Mouse (Mus musculus): ENCODE results near the gene Hmgn3. TPM values are rescaled to one million over a fixed set of nuclear protein-coding genes. Genes with fewer than 3 reads are reported as not detected.

Hmgn3 gene
- polyA plus RNA-seq (2012; fragmentation: generic; extraction: Trizol), result 30.5 TPM

DNA sequence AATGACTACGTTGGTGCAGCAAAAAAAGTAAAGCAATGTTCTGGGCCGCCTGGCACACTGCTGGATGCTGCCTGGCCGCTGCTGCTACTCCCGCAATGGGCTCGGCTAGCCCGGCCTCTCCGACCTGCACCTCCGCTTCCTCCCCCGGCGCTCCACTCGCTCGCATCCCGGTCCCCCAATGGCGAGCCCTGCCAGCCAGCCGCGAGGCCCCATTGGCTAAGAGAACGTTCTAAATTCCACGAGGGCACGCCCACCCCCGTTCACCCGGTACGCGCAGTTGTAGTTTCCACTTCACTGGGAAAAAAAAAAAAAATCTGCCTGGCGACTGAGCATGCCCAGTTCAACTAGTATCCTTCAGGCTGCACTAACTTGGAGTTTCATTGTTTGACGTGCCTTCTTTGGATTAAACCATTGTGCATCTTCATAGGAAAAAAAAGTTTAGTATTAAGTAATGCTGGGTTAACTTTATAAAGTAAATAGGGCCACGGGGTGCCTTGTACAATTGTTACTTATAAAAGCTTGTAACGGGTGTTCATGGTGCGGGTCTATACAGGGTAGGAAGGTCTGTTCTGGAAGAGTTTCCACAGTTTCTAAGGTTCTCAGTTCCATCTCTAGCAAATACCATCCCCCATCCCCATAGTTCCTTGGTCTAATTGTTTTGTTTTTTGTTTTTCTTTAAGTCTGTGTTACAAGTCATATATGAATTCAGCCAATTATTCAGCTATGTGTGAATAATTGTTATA, at the start of gene Hmgn3:
Hmgn3 (minus strand) TSS at position 240 of the 743 bp plus-strand sequence.
- Histone ChIP-seq H3K36me3 (ENCODE audit: control insufficient read depth, insufficient read depth) (no peaks in the 10 kb centered on the region), H3K4me2 (ENCODE audit: low read depth) (peak within 1 kb of the TSS; percentile 90), H3K27me3 (ENCODE audit: control insufficient read depth, insufficient read depth, insufficient read length) (no peaks in the 10 kb centered on the region), H3K79me2 (ENCODE audit: control insufficient read depth, insufficient read depth) (peaks cover 32% of the 10 kb centered on the region), H3K4me3 (peak within 1 kb of the TSS; percentile 81), H3ac (ENCODE audit: control insufficient read depth, insufficient read length) (peak within 1 kb of the TSS; percentile 21)
- TF ChIP-seq TCF3 (IDR thresholded peaks at IDR 0.05; ENCODE audit: insufficient read length, low read depth), result no peak
- TF ChIP-seq E2F4 (IDR thresholded peaks at IDR 0.05; ENCODE audit: insufficient read depth), result no peak
- TF ChIP-seq REST (IDR thresholded peaks at IDR 0.05; ENCODE audit: insufficient read depth, insufficient read length), result no peak
- TF ChIP-seq POLR2AphosphoS2 (IDR thresholded peaks at IDR 0.05; ENCODE audit: insufficient read length, low read depth), result peak; percentile 88
- TF ChIP-seq SRF (IDR thresholded peaks at IDR 0.05; ENCODE audit: control insufficient read depth, insufficient read length, low read depth), result no peak
- no peak for TF ChIP-seq TCF12 (IDR thresholded peaks at IDR 0.05; ENCODE audit: insufficient read depth, poor library complexity, severe bottlenecking)
- TF ChIP-seq USF1 (IDR thresholded peaks at IDR 0.05; ENCODE audit: low read depth), result no peak
- TF ChIP-seq MYOD1 (IDR thresholded peaks at IDR 0.05; ENCODE audit: control insufficient read depth in 1 of 3, insufficient read length in 2 of 3, low read depth in 2 of 3), result no peak
- TF ChIP-seq MYOG (IDR thresholded peaks at IDR 0.05; ENCODE audit: control insufficient read depth in 1 of 3, insufficient read depth in 1 of 3, insufficient read length in 2 of 3, low read depth in 2 of 3), result no peak
- peak; percentile 95 for TF ChIP-seq POLR2A (IDR thresholded peaks at IDR 0.05; ENCODE audit: insufficient read length, low read depth)
- no peak for TF ChIP-seq MAX (IDR thresholded peaks at IDR 0.05; ENCODE audit: low read depth)
- TF ChIP-seq CEBPB (IDR thresholded peaks at IDR 0.05; ENCODE audit: insufficient read depth, poor library complexity, severe bottlenecking), result no peak

DNA sequence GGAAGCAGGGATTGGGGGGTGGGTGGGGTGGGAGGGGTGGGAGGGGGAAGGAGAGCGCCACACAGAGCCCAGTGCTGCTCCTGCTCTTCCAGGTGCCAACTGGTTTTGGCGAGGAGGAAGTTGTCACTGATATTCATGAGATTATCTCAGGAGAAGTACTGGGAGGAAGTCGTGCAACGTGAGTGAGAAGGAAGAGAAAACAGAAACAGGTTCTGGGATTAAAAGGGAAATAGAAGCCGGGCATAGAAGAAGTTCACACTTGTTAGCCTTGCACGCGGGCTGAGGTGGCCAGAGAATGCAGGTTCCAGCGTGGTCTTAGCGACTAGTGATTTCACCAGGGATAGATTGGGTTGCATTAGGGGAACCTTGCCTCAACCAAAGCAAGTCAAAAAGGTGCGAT, 49.3 kb upstream of the Hmgn3 start:
- TF ChIP-seq MAX (IDR thresholded peaks at IDR 0.05; ENCODE audit: low read depth) (no peak), TCF3 (IDR thresholded peaks at IDR 0.05; ENCODE audit: insufficient read length, low read depth) (no peak), USF1 (IDR thresholded peaks at IDR 0.05; ENCODE audit: low read depth) (no peak), CEBPB (IDR thresholded peaks at IDR 0.05; ENCODE audit: insufficient read depth, poor library complexity, severe bottlenecking) (no peak), POLR2AphosphoS2 (IDR thresholded peaks at IDR 0.05; ENCODE audit: insufficient read length, low read depth) (no peak), MYOG (IDR thresholded peaks at IDR 0.05; ENCODE audit: control insufficient read depth in 1 of 3, insufficient read depth in 1 of 3, insufficient read length in 2 of 3, low read depth in 2 of 3) (no peak), SRF (IDR thresholded peaks at IDR 0.05; ENCODE audit: control insufficient read depth, insufficient read length, low read depth) (no peak), E2F4 (IDR thresholded peaks at IDR 0.05; ENCODE audit: insufficient read depth) (no peak), TCF12 (IDR thresholded peaks at IDR 0.05; ENCODE audit: insufficient read depth, poor library complexity, severe bottlenecking) (no peak), REST (IDR thresholded peaks at IDR 0.05; ENCODE audit: insufficient read depth, insufficient read length) (no peak), POLR2A (IDR thresholded peaks at IDR 0.05; ENCODE audit: insufficient read length, low read depth) (no peak), MYOD1 (IDR thresholded peaks at IDR 0.05; ENCODE audit: control insufficient read depth in 1 of 3, insufficient read length in 2 of 3, low read depth in 2 of 3) (no peak)
- no peak overlapping the region for H3K4me2 ChIP-seq (ENCODE audit: low read depth)
- H3ac ChIP-seq (ENCODE audit: control insufficient read depth, insufficient read length), result no peak overlapping the region
- H3K27me3 ChIP-seq (ENCODE audit: control insufficient read depth, insufficient read depth, insufficient read length), result no peaks in the 10 kb centered on the region
- H3K4me3 ChIP-seq, result no peak overlapping the region
- H3K36me3 ChIP-seq (ENCODE audit: control insufficient read depth, insufficient read depth), result no peaks in the 10 kb centered on the region
- no peaks in the 10 kb centered on the region for H3K79me2 ChIP-seq (ENCODE audit: control insufficient read depth, insufficient read depth)

DNA sequence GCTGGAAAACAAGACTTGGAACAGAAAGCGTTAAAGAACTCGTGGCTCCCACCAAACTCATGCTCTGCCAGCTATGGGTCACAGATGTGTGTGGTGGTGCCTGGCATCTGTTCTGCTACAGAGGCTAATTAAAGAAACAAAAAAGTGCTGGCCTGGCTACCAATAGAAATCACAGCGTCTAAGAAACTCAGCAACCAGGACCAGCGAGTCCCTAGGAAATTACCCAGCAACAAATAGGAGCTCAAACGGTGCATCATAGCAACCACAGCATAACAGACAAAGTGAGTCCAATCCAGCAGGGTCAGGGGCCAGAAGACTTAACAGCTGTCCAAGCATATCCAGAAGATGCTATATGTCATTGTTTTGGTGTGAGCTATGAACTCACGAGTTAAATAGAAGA, 48.5 kb upstream of the Hmgn3 start:
- Histone ChIP-seq H3K27me3 (ENCODE audit: control insufficient read depth, insufficient read depth, insufficient read length) (no peaks in the 10 kb centered on the region), H3ac (ENCODE audit: control insufficient read depth, insufficient read length) (no peak overlapping the region), H3K4me2 (ENCODE audit: low read depth) (peak overlapping the region; percentile 34), H3K4me3 (no peak overlapping the region), H3K36me3 (ENCODE audit: control insufficient read depth, insufficient read depth) (no peaks in the 10 kb centered on the region), H3K79me2 (ENCODE audit: control insufficient read depth, insufficient read depth) (no peaks in the 10 kb centered on the region)
- TF ChIP-seq MYOD1 (IDR thresholded peaks at IDR 0.05; ENCODE audit: control insufficient read depth in 1 of 3, insufficient read length in 2 of 3, low read depth in 2 of 3) (no peak), TCF3 (IDR thresholded peaks at IDR 0.05; ENCODE audit: insufficient read length, low read depth) (no peak), POLR2A (IDR thresholded peaks at IDR 0.05; ENCODE audit: insufficient read length, low read depth) (no peak), TCF12 (IDR thresholded peaks at IDR 0.05; ENCODE audit: insufficient read depth, poor library complexity, severe bottlenecking) (no peak), CEBPB (IDR thresholded peaks at IDR 0.05; ENCODE audit: insufficient read depth, poor library complexity, severe bottlenecking) (no peak), POLR2AphosphoS2 (IDR thresholded peaks at IDR 0.05; ENCODE audit: insufficient read length, low read depth) (no peak), SRF (IDR thresholded peaks at IDR 0.05; ENCODE audit: control insufficient read depth, insufficient read length, low read depth) (no peak), MAX (IDR thresholded peaks at IDR 0.05; ENCODE audit: low read depth) (no peak), REST (IDR thresholded peaks at IDR 0.05; ENCODE audit: insufficient read depth, insufficient read length) (no peak), MYOG (IDR thresholded peaks at IDR 0.05; ENCODE audit: control insufficient read depth in 1 of 3, insufficient read depth in 1 of 3, insufficient read length in 2 of 3, low read depth in 2 of 3) (no peak), USF1 (IDR thresholded peaks at IDR 0.05; ENCODE audit: low read depth) (no peak), E2F4 (IDR thresholded peaks at IDR 0.05; ENCODE audit: insufficient read depth) (no peak)

DNA sequence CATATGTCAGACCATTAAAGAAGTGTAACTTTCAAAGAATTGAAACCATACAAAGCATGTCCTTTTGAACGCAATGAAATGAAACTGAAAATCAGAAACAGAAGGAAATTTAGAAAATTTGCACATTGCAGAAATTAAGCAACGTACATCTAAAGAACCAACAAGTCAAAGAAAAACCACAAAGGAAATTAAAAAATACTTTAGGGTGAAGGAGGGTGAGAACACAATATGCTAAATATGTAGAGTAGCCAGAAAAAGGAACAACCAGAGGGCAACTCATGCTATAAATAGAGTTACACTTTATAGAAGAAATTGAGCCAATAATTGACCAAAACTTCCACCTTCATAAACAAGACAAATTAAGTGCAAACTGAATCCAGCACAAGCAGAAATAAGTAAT, 41.3 kb upstream of the Hmgn3 start:
- Histone ChIP-seq H3K4me3 (no peak overlapping the region), H3K79me2 (ENCODE audit: control insufficient read depth, insufficient read depth) (no peaks in the 10 kb centered on the region), H3K4me2 (ENCODE audit: low read depth) (no peak overlapping the region), H3ac (ENCODE audit: control insufficient read depth, insufficient read length) (no peak overlapping the region), H3K27me3 (ENCODE audit: control insufficient read depth, insufficient read depth, insufficient read length) (no peaks in the 10 kb centered on the region), H3K36me3 (ENCODE audit: control insufficient read depth, insufficient read depth) (no peaks in the 10 kb centered on the region)
- TF ChIP-seq USF1 (IDR thresholded peaks at IDR 0.05; ENCODE audit: low read depth) (no peak), TCF12 (IDR thresholded peaks at IDR 0.05; ENCODE audit: insufficient read depth, poor library complexity, severe bottlenecking) (no peak), TCF3 (IDR thresholded peaks at IDR 0.05; ENCODE audit: insufficient read length, low read depth) (no peak), POLR2AphosphoS2 (IDR thresholded peaks at IDR 0.05; ENCODE audit: insufficient read length, low read depth) (no peak), MAX (IDR thresholded peaks at IDR 0.05; ENCODE audit: low read depth) (no peak), POLR2A (IDR thresholded peaks at IDR 0.05; ENCODE audit: insufficient read length, low read depth) (no peak), REST (IDR thresholded peaks at IDR 0.05; ENCODE audit: insufficient read depth, insufficient read length) (no peak), CEBPB (IDR thresholded peaks at IDR 0.05; ENCODE audit: insufficient read depth, poor library complexity, severe bottlenecking) (no peak), SRF (IDR thresholded peaks at IDR 0.05; ENCODE audit: control insufficient read depth, insufficient read length, low read depth) (no peak), MYOD1 (IDR thresholded peaks at IDR 0.05; ENCODE audit: control insufficient read depth in 1 of 3, insufficient read length in 2 of 3, low read depth in 2 of 3) (no peak), MYOG (IDR thresholded peaks at IDR 0.05; ENCODE audit: control insufficient read depth in 1 of 3, insufficient read depth in 1 of 3, insufficient read length in 2 of 3, low read depth in 2 of 3) (no peak), E2F4 (IDR thresholded peaks at IDR 0.05; ENCODE audit: insufficient read depth) (no peak)
